Mouse (Mus musculus): Measurements from ENCODE around the gene Swt1. TPM values are rescaled to one million over a fixed set of nuclear protein-coding genes. Genes with fewer than 3 reads are reported as not detected.

The Swt1 gene
- polyA plus RNA-seq, 1 experiment from 2014 or later: 42.7 TPM

GRCm38 (mm10) chr1:151367721-151368324 is 60.4 kb downstream of the Swt1 start:
- DNase-seq (ENCODE audit: low spot score): no peak

GRCm38 (mm10) chr1:151366944-151367605 is 61.2 kb downstream of the Swt1 start:
- DNase-seq (ENCODE audit: low spot score): no peak

DNA sequence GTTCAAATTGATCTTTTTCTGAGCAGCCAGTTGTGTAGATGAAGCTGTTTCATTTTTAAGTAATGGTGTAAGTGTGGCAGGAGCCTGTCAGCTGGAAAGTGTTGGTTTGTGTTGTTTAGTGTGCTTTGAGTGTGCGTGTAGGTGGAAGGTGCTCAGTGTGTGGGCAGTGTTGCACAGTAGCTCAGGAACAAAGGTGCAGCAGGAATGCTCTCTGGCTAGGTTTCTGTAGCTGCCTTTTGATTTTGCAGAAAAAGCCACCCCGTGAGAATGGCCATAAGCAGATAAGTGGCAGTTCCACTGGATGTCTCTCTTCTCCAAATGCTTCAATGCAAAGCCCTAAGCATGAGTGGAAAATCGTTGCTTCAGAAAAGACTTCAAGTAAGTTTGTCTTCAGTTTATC is 68.9 kb downstream of the Swt1 start:
- DNase-seq (ENCODE audit: low spot score): no peak

GRCm38 (mm10) chr1:151355994-151356393 is 72.3 kb downstream of the Swt1 start:
- DNase-seq (ENCODE audit: low spot score): no peak

DNA sequence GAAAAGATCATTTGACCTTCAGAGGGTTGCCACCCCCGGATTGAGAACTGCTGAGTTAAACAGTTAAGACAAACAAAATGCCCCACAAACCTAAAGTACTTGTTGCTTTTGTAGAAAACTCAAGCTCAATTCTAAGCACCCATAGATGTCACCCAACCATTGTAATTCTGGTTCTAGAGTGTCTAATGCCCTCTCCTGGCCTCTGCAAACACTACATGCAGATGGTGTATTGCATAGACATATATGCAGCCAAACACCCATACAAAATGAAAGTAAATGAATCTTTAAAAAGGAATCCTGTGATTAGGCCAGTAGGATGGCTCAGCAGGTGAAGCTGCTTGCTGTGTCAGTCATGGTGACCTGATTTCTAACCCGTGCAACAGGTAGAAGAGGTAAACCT is 75.3 kb downstream of the Swt1 start:
- peak; percentile 70 for DNase-seq (ENCODE audit: low spot score)

GRCm38 (mm10) chr1:151348293-151348692 is 80.0 kb downstream of the Swt1 start:
- DNase-seq (ENCODE audit: low spot score): peak; percentile 18

DNA sequence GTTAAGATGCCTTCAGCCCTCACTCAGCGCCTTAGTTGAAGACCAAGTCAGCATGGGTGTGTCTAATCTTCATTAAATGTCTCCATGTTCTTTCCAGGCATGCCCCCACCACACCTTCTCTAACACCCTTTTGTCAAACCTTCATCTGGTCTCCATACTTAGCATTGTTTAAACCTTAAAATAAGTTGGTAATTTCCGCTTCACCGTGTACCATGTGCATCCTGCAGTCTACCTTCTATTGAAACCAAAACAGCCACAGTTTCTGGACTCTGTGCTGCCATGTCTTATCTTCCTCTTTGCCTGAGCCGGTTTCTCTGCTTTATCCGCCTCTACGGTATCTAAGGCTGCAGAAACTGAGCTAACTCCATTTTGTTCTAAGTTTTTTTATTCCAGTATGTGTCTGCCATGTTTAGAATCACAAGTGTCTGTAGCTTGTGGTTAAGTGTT is 81.6 kb downstream of the Swt1 start:
- peak; percentile 26 for DNase-seq (ENCODE audit: low spot score)

GRCm38 (mm10) chr1:151345863-151346195 is 82.4 kb downstream of the Swt1 start:
- DNase-seq (ENCODE audit: low spot score): peak; percentile 31

GRCm38 (mm10) chr1:151345109-151345862 is 83.0 kb downstream of the Swt1 start:
- DNase-seq (ENCODE audit: low spot score): peak; percentile 94

- peak; percentile 99 for DNase-seq (ENCODE audit: low spot score)
These were observed 83.8 kb downstream of the Swt1 start, which contains the start of gene Ivns1abp for GRCm38 (mm10) chr1:151344283-151345108. Gene Ivns1abp, plus strand, starts transcription at chr1:151344477.

- peak; percentile 58 for DNase-seq (ENCODE audit: low spot score)
These were observed 84.5 kb downstream of the Swt1 start for GRCm38 (mm10) chr1:151343571-151344282.

- DNase-seq (ENCODE audit: low spot score): no peak
These were observed 85.3 kb downstream of the Swt1 start for GRCm38 (mm10) chr1:151342968-151343367.

- DNase-seq (ENCODE audit: low spot score): no peak
These were observed 85.9 kb downstream of the Swt1 start for GRCm38 (mm10) chr1:151342311-151342710.

- DNase-seq (ENCODE audit: low spot score): no peak
These were observed 86.8 kb downstream of the Swt1 start for GRCm38 (mm10) chr1:151341321-151342044.

DNA sequence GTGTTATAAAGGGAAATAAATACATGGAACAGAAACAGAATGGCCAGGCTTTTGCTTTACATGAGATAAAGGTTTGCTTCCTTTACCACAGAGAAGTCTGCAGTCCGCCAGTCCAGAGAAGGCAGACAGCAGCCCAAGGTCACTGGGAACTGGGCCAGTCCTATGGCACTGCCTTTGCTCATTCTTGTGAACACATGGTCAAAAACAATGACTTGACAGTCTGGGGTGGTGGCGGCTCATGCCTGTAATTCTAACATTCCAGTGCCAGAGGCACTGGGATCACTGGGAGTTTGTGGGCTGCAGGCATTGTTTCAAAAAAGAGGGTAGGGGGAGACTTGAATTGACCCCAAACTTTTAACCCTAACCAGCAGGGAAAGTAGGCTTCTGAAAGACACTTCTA is 89.3 kb downstream of the Swt1 start:
- no peak for DNase-seq (ENCODE audit: low spot score)

DNA sequence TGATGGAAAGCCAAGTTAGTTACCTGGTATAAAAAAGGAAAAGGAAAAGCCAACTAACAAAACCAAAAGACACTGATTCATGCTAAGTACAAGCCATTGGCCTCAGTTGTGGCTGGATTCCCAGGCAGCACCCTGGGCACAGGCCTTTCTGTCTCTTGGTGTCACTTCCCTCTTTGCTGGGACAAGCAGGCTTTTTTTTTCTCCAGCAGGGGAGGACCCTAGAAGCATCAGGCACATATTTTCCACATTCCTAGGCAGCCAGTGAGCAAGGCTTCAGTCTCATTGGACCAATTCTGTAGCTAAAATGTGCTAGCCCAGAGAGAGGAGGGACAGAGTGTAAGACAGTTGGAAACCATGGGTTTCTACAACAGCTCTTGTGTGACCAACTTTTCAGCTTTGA is 90.0 kb downstream of the Swt1 start:
- no peak for DNase-seq (ENCODE audit: low spot score)

- no peak for DNase-seq (ENCODE audit: low spot score)
These were observed 95.4 kb downstream of the Swt1 start for GRCm38 (mm10) chr1:151332819-151333218.

DNA sequence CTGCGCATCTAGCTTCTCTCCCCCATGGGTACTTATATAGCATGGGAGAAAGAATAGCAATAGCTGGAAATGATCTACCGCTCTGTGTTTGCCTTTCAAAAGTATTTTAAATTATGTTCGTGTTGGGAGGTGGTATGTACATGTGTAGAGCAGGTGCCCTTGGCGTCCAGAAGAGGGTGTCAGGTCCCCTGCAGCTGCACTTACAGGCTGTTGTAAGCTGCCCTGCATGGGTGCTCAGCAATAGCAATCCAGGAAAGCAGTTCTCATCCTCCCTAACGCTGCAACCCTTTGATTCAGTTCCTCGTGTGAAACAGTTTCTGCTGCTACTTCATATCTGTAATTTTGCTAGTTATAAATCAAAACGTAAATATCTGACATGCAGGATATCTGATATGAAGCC is 98.7 kb downstream of the Swt1 start:
- DNase-seq (ENCODE audit: low spot score): no peak

- no peak for DNase-seq (ENCODE audit: low spot score)
These were observed 99.7 kb downstream of the Swt1 start for GRCm38 (mm10) chr1:151328341-151329097.
